Mouse (Mus musculus): ENCODE measurements around the gene Krt79.

- TF ChIP-seq CTCF (IDR thresholded peaks at IDR 0.05; ENCODE audit: low read depth) (no peak), EP300 (IDR thresholded peaks at IDR 0.05; ENCODE audit: low read depth) (no peak)
Measured at GRCm38 (mm10) chr15:101904849-101905248, 35.3 kb downstream of the Krt79 start.
